Mouse (Mus musculus) duodenum, adult 2 months (tissue): ENCODE measurements around the gene Casp14. TPM values are rescaled to one million over a fixed set of nuclear protein-coding genes. Genes with fewer than 3 reads are reported as not detected.

Experiments used
- polyA plus RNA-seq: library from polyadenylated mRNA; depleted of rRNA; stranded (reverse); fragments of >200 nt; gene quantifications from 2 replicates; pipeline ENCODE4 v1.2.3, GENCODE M21; 2012; ENCODE audit warnings: low replicate concordance; rRNA removed

Casp14 gene
- not detected in 2 replicates for polyA plus RNA-seq

GRCm38 (mm10) chr10:78718056-78718455, at the start of gene Casp14:
Gene Casp14, minus strand, starts transcription at chr10:78718294.

GRCm38 (mm10) chr10:78752452-78753191, 34.5 kb upstream of the Casp14 start, which contains the start of gene Ccdc105:
Gene Ccdc105, minus strand, starts transcription at chr10:78753065.

Other genes starting within 250 kb of the Casp14 start
- gene Olfr1358, start 200.9 kb downstream of the Casp14 start, polyA plus RNA-seq = not detected in 2 replicates
- gene Ilvbl, start 143.9 kb downstream of the Casp14 start, polyA plus RNA-seq = 85.4 and 218 TPM in 2 replicates
- 7.9 and 8.8 TPM in 2 replicates for gene Syde1, start 126.3 kb downstream of the Casp14 start, polyA plus RNA-seq
- not detected in 2 replicates for gene Olfr1357, start 100.2 kb downstream of the Casp14 start, polyA plus RNA-seq
- not detected in 2 replicates for gene Ccdc105, start 34.8 kb upstream of the Casp14 start, polyA plus RNA-seq
- not detected in 2 replicates for gene Slc1a6, start 62.2 kb upstream of the Casp14 start, polyA plus RNA-seq
- gene Olfr1356, start 133.9 kb upstream of the Casp14 start, polyA plus RNA-seq = not detected in 2 replicates
- not detected in 2 replicates for gene Olfr1355, start 157.2 kb upstream of the Casp14 start, polyA plus RNA-seq
- gene Olfr1354, start 194.9 kb upstream of the Casp14 start, polyA plus RNA-seq = not detected in 2 replicates
- gene Olfr8, start 232.3 kb upstream of the Casp14 start, polyA plus RNA-seq = not detected in 2 replicates
- gene Olfr1353, start 245.0 kb upstream of the Casp14 start, polyA plus RNA-seq = not detected in 2 replicates